Mouse (Mus musculus) hindbrain, embryonic 12.5 days (tissue): ENCODE data around the gene Mcf2l. TPM values are rescaled to one million over a fixed set of nuclear protein-coding genes. Genes with fewer than 3 reads are reported as not detected.

Experiments used
- ATAC-seq: fragments of 200-750 bp; cut with Nextera tagmentation; 2 replicates; pipeline ENCODE4 v1.8.0; 2017; ENCODE audit warnings: moderate TSS enrichment; ENCODE audit not compliant: low FRiP score
- H3K27ac ChIP-seq: fragments of 300-500 bp; sonication (generic); 2 replicates; pipeline ENCODE4 v1.5.1; 2016; ENCODE audit warnings: mild to moderate bottlenecking
- H3K27me3 ChIP-seq: fragments of 300-500 bp; sonication (generic); 2 replicates; pipeline ENCODE4 v1.6.1; 2016; ENCODE audit warnings: mild to moderate bottlenecking
- H3K36me3 ChIP-seq: fragments of 300-500 bp; sonication (generic); 2 replicates; pipeline ENCODE4 v1.6.1; 2016; ENCODE audit warnings: mild to moderate bottlenecking
- H3K4me1 ChIP-seq: fragments of 300-500 bp; sonication (generic); 2 replicates; pipeline ENCODE4 v1.6.1; 2016
- H3K4me2 ChIP-seq: fragments of 300-500 bp; sonication (generic); replicated peaks from 2 replicates; pipeline ENCODE4 v1.6.1; 2016; ENCODE audit warnings: mild to moderate bottlenecking
- H3K4me3 ChIP-seq: fragments of 300-500 bp; sonication (generic); 2 replicates; pipeline ENCODE4 v1.5.1; 2016; ENCODE audit warnings: mild to moderate bottlenecking
- H3K9ac ChIP-seq: fragments of 300-500 bp; sonication (generic); 2 replicates; pipeline ENCODE4 v1.6.1; 2016; ENCODE audit warnings: mild to moderate bottlenecking, moderate library complexity
- H3K9me3 ChIP-seq: fragments of 300-500 bp; sonication (generic); replicated peaks from 2 replicates; pipeline ENCODE4 v1.6.1; 2016; ENCODE audit warnings: mild to moderate bottlenecking
- WGBS: fragments of 180-500 bp; shearing (Covaris S2); methylation state at CpG from one replicate; pipeline ENCODE4 v1.1.7; 2016; 5-methylcytosine and 5-hydroxymethylcytosine counted together
- polyA plus RNA-seq: library from polyadenylated mRNA; unstranded; fragments of >200 nt; fragmentation: Nextera tagmentation; extraction: Ambion mirVana; gene quantifications from 2 replicates; pipeline ENCODE4 v1.2.1, GENCODE M21; 2016

Gene Mcf2l
- polyA plus RNA-seq, 1 experiment from 2014 or later = 98.3 TPM

- no peaks in the 10 kb centered on the region for H3K27me3 ChIP-seq
- no peak overlapping the region for H3K27ac ChIP-seq
- no peaks in the 10 kb centered on the region for H3K9me3 ChIP-seq
- H3K4me2 ChIP-seq = no peak overlapping the region
- H3K4me1 ChIP-seq = peaks cover 5% of the 10 kb centered on the region
- H3K9ac ChIP-seq = no peak overlapping the region
- 52% methylated on average over 13 of the region's 13 CpGs for WGBS
- peak; percentile 52 for ATAC-seq
- H3K36me3 ChIP-seq = peaks cover 4% of the 10 kb centered on the region; the same call in 1 of the 2 replicates
- no peak overlapping the region for H3K4me3 ChIP-seq
Measured at GRCm38 (mm10) chr8:12896494-12897373, 23.1 kb downstream of the Mcf2l start.

DNA sequence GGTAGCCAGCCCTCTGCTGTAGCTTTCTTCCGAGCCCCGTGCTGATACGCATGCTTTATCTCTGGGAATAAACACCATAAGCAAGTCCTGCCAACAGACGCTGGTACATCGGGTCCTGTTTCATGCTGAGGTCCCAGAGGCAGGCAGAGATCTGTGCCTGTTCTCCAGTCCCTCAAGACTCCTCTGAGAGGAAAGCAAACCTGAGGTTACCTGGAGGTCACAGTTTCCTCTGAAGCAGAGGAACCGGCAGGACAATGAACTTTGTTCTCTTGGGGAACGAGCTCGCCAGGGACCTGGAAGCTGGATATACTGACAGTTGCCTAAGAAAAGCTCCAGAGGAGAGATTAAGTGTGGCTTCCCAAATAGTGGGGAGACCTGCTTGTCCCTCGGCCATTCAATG, 24.2 kb downstream of the Mcf2l start:
- 68% methylated on average over 9 of the region's 9 CpGs for WGBS
- Histone ChIP-seq H3K36me3 (no peaks in the 10 kb centered on the region), H3K27ac (no peak overlapping the region)

GRCm38 (mm10) chr8:12903790-12904415, 30.3 kb downstream of the Mcf2l start:
- WGBS = 85% methylated on average over 13 of the region's 13 CpGs
- H3K27me3 ChIP-seq = no peaks in the 10 kb centered on the region
- H3K9ac ChIP-seq = no peak overlapping the region
- H3K36me3 ChIP-seq = no peaks in the 10 kb centered on the region
- no peak overlapping the region for H3K4me2 ChIP-seq
- no peaks in the 10 kb centered on the region for H3K4me1 ChIP-seq
- H3K4me3 ChIP-seq = no peak overlapping the region
- H3K9me3 ChIP-seq = no peaks in the 10 kb centered on the region
- no peak for ATAC-seq
- H3K27ac ChIP-seq = no peak overlapping the region

More for the DNA sequence above, 24.2 kb downstream of the Mcf2l start:
- H3K4me3 ChIP-seq = no peak overlapping the region
- no peak overlapping the region for H3K9ac ChIP-seq
- H3K4me1 ChIP-seq = peaks cover 5% of the 10 kb centered on the region
- no peak overlapping the region for H3K4me2 ChIP-seq
- H3K9me3 ChIP-seq = no peaks in the 10 kb centered on the region
- H3K27me3 ChIP-seq = no peaks in the 10 kb centered on the region
- ATAC-seq = no peak

- no peaks in the 10 kb centered on the region for H3K4me1 ChIP-seq
- 92% methylated on average over 5 of the region's 5 CpGs for WGBS
- no peak overlapping the region for H3K4me2 ChIP-seq
- H3K9ac ChIP-seq = no peak overlapping the region
- ATAC-seq = no peak
- H3K27me3 ChIP-seq = no peaks in the 10 kb centered on the region
- no peak overlapping the region for H3K4me3 ChIP-seq
- no peak overlapping the region for H3K27ac ChIP-seq
- no peaks in the 10 kb centered on the region for H3K36me3 ChIP-seq
- H3K9me3 ChIP-seq = no peaks in the 10 kb centered on the region
Measured at GRCm38 (mm10) chr8:12905122-12905521, 31.5 kb downstream of the Mcf2l start.

DNA sequence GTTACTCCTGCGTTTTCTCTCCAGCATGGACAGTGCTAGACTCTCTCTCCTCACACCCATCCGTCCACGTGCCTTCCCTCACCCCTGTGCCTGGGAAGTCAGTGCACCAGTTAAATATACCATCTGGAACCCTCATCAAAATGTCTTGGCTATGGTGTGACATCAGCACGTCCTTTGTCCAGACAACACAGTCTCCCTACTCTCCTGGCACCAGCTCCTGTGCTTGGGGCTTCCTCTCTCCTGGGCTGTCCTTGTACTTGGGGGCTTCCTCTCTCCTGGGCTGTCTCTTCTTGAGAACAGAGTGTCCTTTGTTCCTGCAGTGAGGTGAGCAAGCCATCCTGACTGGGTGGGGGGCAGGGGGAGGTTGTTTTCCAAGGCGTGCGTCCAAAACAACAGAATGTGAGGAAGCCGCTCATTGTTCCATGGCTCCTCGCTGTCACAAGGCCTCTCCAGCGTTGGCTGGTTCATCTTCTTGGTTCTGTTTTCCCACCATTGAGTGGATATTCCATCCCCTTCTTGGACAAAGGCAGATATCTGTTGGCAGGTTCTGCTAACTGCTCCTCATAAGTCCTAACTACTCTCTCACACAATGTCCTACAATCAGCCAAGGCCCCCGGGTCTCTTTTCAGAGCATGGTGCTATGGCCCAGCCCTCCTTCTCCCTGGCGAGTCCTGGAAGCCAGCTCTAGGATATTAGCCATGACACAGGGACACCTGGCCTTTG, 32.2 kb downstream of the Mcf2l start:
- no peak overlapping the region for H3K27ac ChIP-seq
- H3K36me3 ChIP-seq = no peaks in the 10 kb centered on the region
- no peaks in the 10 kb centered on the region for H3K9me3 ChIP-seq
- ATAC-seq = no peak
- WGBS = 84% methylated on average over 11 of the region's 11 CpGs
- H3K4me2 ChIP-seq = no peak overlapping the region
- no peak overlapping the region for H3K9ac ChIP-seq
- no peaks in the 10 kb centered on the region for H3K27me3 ChIP-seq
- H3K4me1 ChIP-seq = no peaks in the 10 kb centered on the region
- no peak overlapping the region for H3K4me3 ChIP-seq

- Histone ChIP-seq H3K9me3 (no peaks in the 10 kb centered on the region), H3K9ac (no peak overlapping the region), H3K4me1 (peaks cover 4% of the 10 kb centered on the region), H3K27ac (no peak overlapping the region), H3K4me3 (no peak overlapping the region), H3K36me3 (no peaks in the 10 kb centered on the region), H3K27me3 (no peaks in the 10 kb centered on the region), H3K4me2 (no peak overlapping the region)
- 61% methylated on average over 5 of the region's 5 CpGs for WGBS
- no peak for ATAC-seq
Measured at GRCm38 (mm10) chr8:12906597-12906996, 33.0 kb downstream of the Mcf2l start.

- H3K4me2 ChIP-seq = no peak overlapping the region
- no peaks in the 10 kb centered on the region for H3K9me3 ChIP-seq
- H3K36me3 ChIP-seq = no peaks in the 10 kb centered on the region
- WGBS = 74% methylated on average over 4 of the region's 4 CpGs
- no peak for ATAC-seq
- no peak overlapping the region for H3K27ac ChIP-seq
- H3K9ac ChIP-seq = no peak overlapping the region
- H3K4me1 ChIP-seq = peaks cover 12% of the 10 kb centered on the region
- no peak overlapping the region for H3K4me3 ChIP-seq
- H3K27me3 ChIP-seq = no peaks in the 10 kb centered on the region
Measured at GRCm38 (mm10) chr8:12907730-12908129, 34.1 kb downstream of the Mcf2l start.

DNA sequence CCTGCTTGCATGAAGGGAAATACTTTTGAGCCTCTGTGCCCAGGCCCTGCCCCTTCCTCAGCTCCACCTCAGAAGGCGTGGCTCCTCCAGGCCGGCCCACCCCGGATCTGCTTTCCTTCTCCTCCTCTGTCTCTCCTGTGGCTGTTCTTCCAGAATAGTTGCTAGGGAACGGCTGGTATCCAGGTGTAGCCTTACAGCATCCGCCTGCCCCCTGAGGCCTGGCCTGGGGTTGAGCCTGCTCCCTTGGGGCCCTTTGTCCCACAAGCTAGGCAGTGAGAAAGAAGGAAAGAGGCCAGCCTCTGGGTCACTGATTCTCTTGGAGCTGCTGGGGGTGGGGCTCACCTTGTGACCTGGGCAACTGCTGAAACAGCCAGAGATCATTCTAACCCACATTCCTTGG, 38.4 kb downstream of the Mcf2l start:
- WGBS = 9% methylated on average over 5 of the region's 5 CpGs
- H3K4me2 ChIP-seq = no peak overlapping the region
- H3K27ac ChIP-seq = peak overlapping the region; percentile 48; the same call in 1 of the 2 replicates
- H3K9ac ChIP-seq = no peak overlapping the region
- ATAC-seq = no peak
- no peaks in the 10 kb centered on the region for H3K36me3 ChIP-seq
- no peaks in the 10 kb centered on the region for H3K9me3 ChIP-seq
- no peaks in the 10 kb centered on the region for H3K27me3 ChIP-seq
- no peak overlapping the region for H3K4me3 ChIP-seq
- H3K4me1 ChIP-seq = peaks cover 26% of the 10 kb centered on the region

- Histone ChIP-seq H3K9me3 (no peaks in the 10 kb centered on the region), H3K4me3 (peak overlapping the region; percentile 51), H3K4me2 (peak overlapping the region; percentile 82), H3K4me1 (peaks cover 32% of the 10 kb centered on the region), H3K27me3 (no peaks in the 10 kb centered on the region), H3K27ac (peak overlapping the region; percentile 68), H3K9ac (peak overlapping the region; percentile 54), H3K36me3 (no peaks in the 10 kb centered on the region)
- WGBS = 17% methylated on average over 42 of the region's 42 CpGs
- peak; percentile 79 for ATAC-seq
Measured at GRCm38 (mm10) chr8:12915187-12916006, 41.8 kb downstream of the Mcf2l start.

- Histone ChIP-seq H3K4me2 (peak overlapping the region; percentile 82), H3K27ac (peak overlapping the region; percentile 68), H3K4me3 (peak overlapping the region; percentile 51), H3K9ac (peak overlapping the region; percentile 54), H3K9me3 (no peaks in the 10 kb centered on the region), H3K27me3 (no peaks in the 10 kb centered on the region), H3K4me1 (peaks cover 31% of the 10 kb centered on the region), H3K36me3 (no peaks in the 10 kb centered on the region)
- ATAC-seq = no peak
- 71% methylated on average over 16 of the region's 16 CpGs for WGBS
Measured at GRCm38 (mm10) chr8:12916156-12916900, 42.7 kb downstream of the Mcf2l start.

DNA sequence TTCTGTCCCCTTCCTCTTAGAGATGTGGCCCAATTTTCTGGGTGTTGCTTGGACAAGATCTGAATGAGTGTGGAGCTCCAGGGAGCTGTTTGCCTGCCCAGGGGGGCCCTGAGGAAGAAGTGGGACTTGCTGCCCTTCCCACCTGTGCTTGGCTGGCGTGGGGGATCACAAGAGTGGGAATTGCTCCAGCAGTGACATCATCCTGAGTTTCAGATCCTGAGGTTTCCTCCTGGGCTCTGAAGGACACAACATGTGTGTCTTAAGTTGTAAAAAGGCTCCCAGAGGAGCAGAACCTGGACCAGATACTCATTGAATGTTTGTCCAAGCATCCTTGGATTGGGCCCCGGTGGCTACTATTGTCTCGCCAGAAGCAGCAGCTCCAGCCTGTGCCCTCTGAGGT, 43.4 kb downstream of the Mcf2l start:
- Histone ChIP-seq H3K9ac (peak overlapping the region; percentile 54; the same call in 1 of the 2 replicates), H3K4me1 (peaks cover 24% of the 10 kb centered on the region), H3K9me3 (no peaks in the 10 kb centered on the region), H3K36me3 (no peaks in the 10 kb centered on the region), H3K27me3 (no peaks in the 10 kb centered on the region), H3K4me2 (peak overlapping the region; percentile 82), H3K4me3 (peak overlapping the region; percentile 51), H3K27ac (no peak overlapping the region)
- ATAC-seq = no peak
- 92% methylated on average over 3 of the region's 3 CpGs for WGBS
